Mouse (Mus musculus): Measurements from ENCODE around the gene Cbs. TPM values are rescaled to one million over a fixed set of nuclear protein-coding genes. Genes with fewer than 3 reads are reported as not detected.
A peak's percentile ranks its signal among the peaks of the same experiment; 100 is the strongest.

The Cbs gene
- 3.9 and 4.8 TPM in 2 replicates for polyA plus RNA-seq (2014; fragmentation: Nextera tagmentation; extraction: Ambion mirVana)

- WGBS = 4% methylated on average over 35 of the region's 61 CpGs
Observed at GRCm38 (mm10) chr17:31636942-31637811, at the start of gene Cbs. TSS of gene Cbs (minus strand) at chr17:31637238.

GRCm38 (mm10) chr17:31686225-31686564, 49.2 kb upstream of the Cbs start:
- Histone ChIP-seq H3K4me3 (ENCODE audit: low read depth, low read length) (no peak overlapping the region), H3K4me2 (ENCODE audit: low read depth, low read length) (peak overlapping the region; percentile 38), H3K9me3 (ENCODE audit: control insufficient read depth, low read length) (no peaks in the 10 kb centered on the region), H3K9ac (ENCODE audit: low read depth, low read length) (peak overlapping the region; percentile 52), H3K36me3 (ENCODE audit: control insufficient read depth, insufficient read depth, low read length) (no peaks in the 10 kb centered on the region), H3K27ac (replicated peaks; ENCODE audit: low read depth, low read length) (peak overlapping the region; percentile 89), H3K27me3 (replicated peaks; ENCODE audit: control insufficient read depth, insufficient read depth, low read length) (no peaks in the 10 kb centered on the region), H3K4me1 (ENCODE audit: control insufficient read depth, insufficient read depth, low read length) (peaks cover 11% of the 10 kb centered on the region)
- DNase-seq (ENCODE audit: low spot score) (peak; percentile 94), ATAC-seq (ENCODE audit: low read depth) (peak; percentile 80)
- 13% methylated on average over 3 of the region's 3 CpGs for WGBS

More at GRCm38 (mm10) chr17:31636942-31637811, at the start of gene Cbs:
- DNase-seq (ENCODE audit: low spot score) (peak; percentile 92), ATAC-seq (ENCODE audit: low read depth) (peak; percentile 95)
- H3K4me1 ChIP-seq (ENCODE audit: control insufficient read depth, insufficient read depth, low read length) = peaks cover 14% of the 10 kb centered on the region
- H3K27ac ChIP-seq (replicated peaks; ENCODE audit: low read depth, low read length) = 0 out of 2 replicates have a peak within 1 kb of the TSS, but pooled peaks have one; percentile 28
- H3K27me3 ChIP-seq (replicated peaks; ENCODE audit: control insufficient read depth, insufficient read depth, low read length) = peaks cover 19% of the 10 kb centered on the region
- H3K9me3 ChIP-seq (ENCODE audit: control insufficient read depth, low read length) = no peaks in the 10 kb centered on the region
- no peaks in the 10 kb centered on the region for H3K36me3 ChIP-seq (ENCODE audit: control insufficient read depth, insufficient read depth, low read length)
- H3K4me2 ChIP-seq (ENCODE audit: low read depth, low read length) = peak within 1 kb of the TSS; percentile 86
- H3K4me3 ChIP-seq (ENCODE audit: low read depth, low read length) = peak within 1 kb of the TSS; percentile 52
- H3K9ac ChIP-seq (ENCODE audit: low read depth, low read length) = peak within 1 kb of the TSS; percentile 65

- ATAC-seq (ENCODE audit: low read depth) = peak; percentile 83
- H3K9me3 ChIP-seq (ENCODE audit: control insufficient read depth, low read length) = no peaks in the 10 kb centered on the region
- H3K27me3 ChIP-seq (replicated peaks; ENCODE audit: control insufficient read depth, insufficient read depth, low read length) = no peaks in the 10 kb centered on the region
- peak; percentile 94 for DNase-seq (ENCODE audit: low spot score)
- WGBS = 8% methylated on average over 15 of the region's 17 CpGs
- H3K9ac ChIP-seq (ENCODE audit: low read depth, low read length) = peak overlapping the region; percentile 52
- no peaks in the 10 kb centered on the region for H3K36me3 ChIP-seq (ENCODE audit: control insufficient read depth, insufficient read depth, low read length)
- peak overlapping the region; percentile 38 for H3K4me2 ChIP-seq (ENCODE audit: low read depth, low read length)
- H3K4me1 ChIP-seq (ENCODE audit: control insufficient read depth, insufficient read depth, low read length) = peaks cover 11% of the 10 kb centered on the region
- H3K4me3 ChIP-seq (ENCODE audit: low read depth, low read length) = no peak overlapping the region
- peak overlapping the region; percentile 89 for H3K27ac ChIP-seq (replicated peaks; ENCODE audit: low read depth, low read length)
Observed at GRCm38 (mm10) chr17:31685514-31686224, 48.6 kb upstream of the Cbs start.

- Histone ChIP-seq H3K4me2 (ENCODE audit: low read depth, low read length) (no peak overlapping the region), H3K9me3 (ENCODE audit: control insufficient read depth, low read length) (no peaks in the 10 kb centered on the region), H3K27ac (replicated peaks; ENCODE audit: low read depth, low read length) (no peak overlapping the region), H3K36me3 (ENCODE audit: control insufficient read depth, insufficient read depth, low read length) (no peaks in the 10 kb centered on the region), H3K4me3 (ENCODE audit: low read depth, low read length) (no peak overlapping the region), H3K9ac (ENCODE audit: low read depth, low read length) (no peak overlapping the region), H3K4me1 (ENCODE audit: control insufficient read depth, insufficient read depth, low read length) (no peaks in the 10 kb centered on the region), H3K27me3 (replicated peaks; ENCODE audit: control insufficient read depth, insufficient read depth, low read length) (no peaks in the 10 kb centered on the region)
- 73% methylated on average over 2 of the region's 2 CpGs for WGBS
- no peak for DNase-seq (ENCODE audit: low spot score)
- no peak for ATAC-seq (ENCODE audit: low read depth)
Observed at GRCm38 (mm10) chr17:31680450-31680849, 43.4 kb upstream of the Cbs start.

- Histone ChIP-seq H3K27ac (replicated peaks; ENCODE audit: low read depth, low read length) (no peak within 1 kb of the TSS), H3K4me3 (ENCODE audit: low read depth, low read length) (no peak within 1 kb of the TSS), H3K4me1 (ENCODE audit: control insufficient read depth, insufficient read depth, low read length) (no peaks in the 10 kb centered on the region), H3K9me3 (ENCODE audit: control insufficient read depth, low read length) (no peaks in the 10 kb centered on the region), H3K4me2 (ENCODE audit: low read depth, low read length) (no peak within 1 kb of the TSS), H3K27me3 (replicated peaks; ENCODE audit: control insufficient read depth, insufficient read depth, low read length) (no peaks in the 10 kb centered on the region), H3K36me3 (ENCODE audit: control insufficient read depth, insufficient read depth, low read length) (no peaks in the 10 kb centered on the region), H3K9ac (ENCODE audit: low read depth, low read length) (no peak within 1 kb of the TSS; the same call in 1 of the 2 replicates)
- WGBS = 63% methylated on average over 8 of the region's 8 CpGs
- DNase-seq (ENCODE audit: low spot score) = no peak
- ATAC-seq (ENCODE audit: low read depth) = no peak
Observed at GRCm38 (mm10) chr17:31677507-31677906, 40.5 kb upstream of the Cbs start, which contains the start of gene Cryaa. TSS of gene Cryaa (plus strand) at chr17:31677807.

GRCm38 (mm10) chr17:31674426-31674825, 37.4 kb upstream of the Cbs start:
- Histone ChIP-seq H3K9ac (ENCODE audit: low read depth, low read length) (no peak overlapping the region), H3K27me3 (replicated peaks; ENCODE audit: control insufficient read depth, insufficient read depth, low read length) (no peaks in the 10 kb centered on the region), H3K4me2 (ENCODE audit: low read depth, low read length) (no peak overlapping the region), H3K9me3 (ENCODE audit: control insufficient read depth, low read length) (no peaks in the 10 kb centered on the region), H3K4me1 (ENCODE audit: control insufficient read depth, insufficient read depth, low read length) (peaks cover 4% of the 10 kb centered on the region; the same call in 1 of the 2 replicates), H3K27ac (replicated peaks; ENCODE audit: low read depth, low read length) (no peak overlapping the region), H3K36me3 (ENCODE audit: control insufficient read depth, insufficient read depth, low read length) (no peaks in the 10 kb centered on the region), H3K4me3 (ENCODE audit: low read depth, low read length) (no peak overlapping the region)
- 80% methylated on average over 1 of the region's 1 CpGs for WGBS
- DNase-seq (ENCODE audit: low spot score) (no peak), ATAC-seq (ENCODE audit: low read depth) (no peak)

GRCm38 (mm10) chr17:31672279-31672678, 35.2 kb upstream of the Cbs start:
- Histone ChIP-seq H3K4me1 (ENCODE audit: control insufficient read depth, insufficient read depth, low read length) (peaks cover 4% of the 10 kb centered on the region; the same call in 1 of the 2 replicates), H3K9me3 (ENCODE audit: control insufficient read depth, low read length) (no peaks in the 10 kb centered on the region), H3K27me3 (replicated peaks; ENCODE audit: control insufficient read depth, insufficient read depth, low read length) (no peaks in the 10 kb centered on the region), H3K27ac (replicated peaks; ENCODE audit: low read depth, low read length) (no peak overlapping the region), H3K4me3 (ENCODE audit: low read depth, low read length) (no peak overlapping the region), H3K9ac (ENCODE audit: low read depth, low read length) (no peak overlapping the region), H3K4me2 (ENCODE audit: low read depth, low read length) (no peak overlapping the region), H3K36me3 (ENCODE audit: control insufficient read depth, insufficient read depth, low read length) (no peaks in the 10 kb centered on the region)
- ATAC-seq (ENCODE audit: low read depth) = no peak
- 78% methylated on average over 12 of the region's 12 CpGs for WGBS
- no peak for DNase-seq (ENCODE audit: low spot score)

- no peak overlapping the region for H3K4me3 ChIP-seq (ENCODE audit: low read depth, low read length)
- DNase-seq (ENCODE audit: low spot score) (no peak), ATAC-seq (ENCODE audit: low read depth) (no peak)
- no peak overlapping the region for H3K4me2 ChIP-seq (ENCODE audit: low read depth, low read length)
- peaks cover 4% of the 10 kb centered on the region; the same call in 1 of the 2 replicates for H3K4me1 ChIP-seq (ENCODE audit: control insufficient read depth, insufficient read depth, low read length)
- no peak overlapping the region for H3K27ac ChIP-seq (replicated peaks; ENCODE audit: low read depth, low read length)
- H3K36me3 ChIP-seq (ENCODE audit: control insufficient read depth, insufficient read depth, low read length) = no peaks in the 10 kb centered on the region
- no peak overlapping the region for H3K9ac ChIP-seq (ENCODE audit: low read depth, low read length)
- WGBS = 55% methylated on average over 8 of the region's 8 CpGs
- no peaks in the 10 kb centered on the region for H3K27me3 ChIP-seq (replicated peaks; ENCODE audit: control insufficient read depth, insufficient read depth, low read length)
- H3K9me3 ChIP-seq (ENCODE audit: control insufficient read depth, low read length) = no peaks in the 10 kb centered on the region
Observed at GRCm38 (mm10) chr17:31671698-31672097, 34.7 kb upstream of the Cbs start.

Measured in embryonic facial prominence, embryonic 14.5 days (tissue).